Mouse (Mus musculus) central nervous system, embryonic 11.5 days (tissue): ENCODE data around the gene Olfr1008. TPM values are rescaled to one million over a fixed set of nuclear protein-coding genes. Genes with fewer than 3 reads are reported as not detected.

Experiments
- polyA plus RNA-seq: library from polyadenylated mRNA; depleted of rRNA; stranded (reverse); fragments of >200 nt; gene quantifications from 2 replicates; pipeline ENCODE4 v1.2.3, GENCODE M21; 2012; rRNA removed

Gene Olfr1008
- polyA plus RNA-seq: not detected in 2 replicates

DNA sequence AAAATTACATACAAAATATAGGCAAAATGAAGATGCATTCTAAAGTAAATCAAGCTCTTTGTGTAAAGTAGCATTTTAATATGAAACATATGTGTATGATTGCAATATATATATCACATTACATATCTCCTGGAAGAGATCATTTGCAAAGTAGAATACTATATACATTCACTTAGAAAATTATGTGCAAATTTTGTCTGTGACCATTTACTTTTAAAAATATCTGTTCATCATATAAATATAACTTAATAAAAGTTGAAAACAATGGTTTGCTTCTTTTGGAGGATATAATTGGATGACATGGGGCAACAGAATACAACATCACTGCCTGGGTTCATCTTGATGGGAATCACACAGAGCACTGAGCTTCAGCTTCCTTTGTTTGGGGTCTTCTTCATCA is at the start of gene Olfr1008:
Gene Olfr1008, plus strand, starts transcription at position 301 of the 400 bp plus-strand sequence.

DNA sequence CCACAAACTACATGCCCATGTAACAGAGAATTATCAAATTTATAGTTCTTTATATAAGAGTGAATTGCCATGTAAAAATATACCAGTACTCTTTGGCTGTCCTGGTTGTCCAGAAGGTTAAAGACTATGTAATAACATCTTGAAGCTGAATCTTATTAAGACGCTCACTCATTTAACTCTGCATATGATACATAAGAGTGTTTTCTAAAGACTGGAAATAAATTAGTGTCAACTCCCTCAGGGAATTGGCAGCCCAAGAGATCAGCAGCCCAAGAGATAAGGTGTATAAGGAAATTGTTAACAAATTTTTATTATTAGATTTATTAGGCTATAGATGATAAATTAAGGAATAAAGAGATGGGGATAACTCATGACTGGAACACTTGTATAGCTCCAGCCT is 38.6 kb upstream of the Olfr1008 start, which contains the start of gene Olfr1002:
Gene Olfr1002, minus strand, starts transcription at position 101 of the 400 bp plus-strand sequence.

DNA sequence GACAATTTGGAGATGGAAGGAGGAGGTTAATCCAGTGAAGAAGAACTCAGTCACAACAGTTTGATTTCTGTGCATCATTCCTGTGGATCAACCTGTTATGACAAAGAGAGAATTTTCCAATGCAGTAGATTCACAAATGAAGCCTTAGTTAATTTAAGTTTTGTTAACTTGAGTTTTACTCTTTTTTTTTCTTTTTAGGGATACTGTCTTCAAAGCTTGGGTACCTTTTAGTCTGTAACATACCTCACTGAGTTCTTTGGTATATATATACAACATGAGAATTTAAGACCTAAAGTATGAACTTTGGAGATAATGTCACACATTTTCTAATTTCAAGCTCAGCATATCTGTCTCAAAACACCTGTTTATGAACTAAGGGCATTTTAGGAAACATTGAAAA is 24.9 kb upstream of the Olfr1008 start, which contains the start of gene Olfr154:
Gene Olfr154, minus strand, starts transcription at position 101 of the 400 bp plus-strand sequence.

DNA sequence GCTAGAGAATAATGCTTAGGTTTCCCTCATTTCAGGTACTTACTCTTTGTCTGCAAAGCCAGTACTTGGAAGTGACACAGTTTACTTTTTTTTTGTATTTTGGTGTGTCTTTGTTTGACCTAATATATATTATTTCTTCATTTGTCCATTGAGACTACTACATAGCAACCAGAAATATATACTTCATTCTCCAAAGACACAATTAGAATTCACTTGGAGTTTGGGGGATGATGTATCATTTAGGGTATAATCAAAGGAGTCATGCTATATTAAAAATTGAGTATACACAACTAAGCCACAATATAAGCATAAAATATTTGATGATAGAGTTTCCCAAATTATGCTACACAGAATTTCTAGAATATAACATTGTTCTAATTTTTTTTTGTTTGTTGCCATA is 10.6 kb upstream of the Olfr1008 start, which contains the start of gene Olfr1006:
Gene Olfr1006, minus strand, starts transcription at position 101 of the 400 bp plus-strand sequence.

DNA sequence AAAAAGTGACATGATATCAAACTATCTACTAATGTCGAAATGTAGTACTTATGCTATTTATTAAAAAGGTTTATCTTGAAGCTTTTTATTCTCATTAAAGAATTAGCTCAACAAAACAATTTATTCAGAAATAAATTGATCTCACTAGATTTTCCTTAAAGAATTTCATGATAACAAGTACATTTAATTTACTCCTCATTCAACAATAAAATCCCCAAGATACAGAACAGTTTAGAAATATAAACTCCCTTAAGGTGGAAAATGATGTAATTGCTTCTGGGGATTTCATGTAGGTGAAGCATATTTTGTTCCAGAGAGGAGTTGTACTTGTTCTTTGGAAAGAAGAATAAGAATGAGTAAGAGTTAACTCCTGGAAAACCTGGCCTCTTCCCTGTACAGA is 25.9 kb downstream of the Olfr1008 start, which contains the start of gene Olfr1009:
Gene Olfr1009, plus strand, starts transcription at position 301 of the 400 bp plus-strand sequence.

Other genes starting within 250 kb of the Olfr1008 start
- gene Olfr995, start 245.8 kb upstream of the Olfr1008 start, polyA plus RNA-seq: not detected in 2 replicates
- gene 4833423E24Rik, start 170.4 kb upstream of the Olfr1008 start, polyA plus RNA-seq: 0.04 TPM in 2 replicates
- not detected in 2 replicates for gene Olfr996, start 110.2 kb upstream of the Olfr1008 start, polyA plus RNA-seq
- gene Olfr998, start 100.5 kb upstream of the Olfr1008 start, polyA plus RNA-seq: not detected in 2 replicates
- gene Olfr1000, start 77.5 kb upstream of the Olfr1008 start, polyA plus RNA-seq: not detected in 2 replicates
- gene Olfr1002, start 38.7 kb upstream of the Olfr1008 start, polyA plus RNA-seq: not detected in 2 replicates
- not detected in 2 replicates for gene Olfr154, start 25.0 kb upstream of the Olfr1008 start, polyA plus RNA-seq
- gene Olfr1006, start 10.7 kb upstream of the Olfr1008 start, polyA plus RNA-seq: not detected in 2 replicates
- not detected in 2 replicates for gene Olfr1009, start 26.0 kb downstream of the Olfr1008 start, polyA plus RNA-seq
- gene Olfr1012, start 73.3 kb downstream of the Olfr1008 start, polyA plus RNA-seq: not detected in 2 replicates
- gene Olfr1013, start 77.7 kb downstream of the Olfr1008 start, polyA plus RNA-seq: not detected in 2 replicates
- gene Olfr1014, start 83.3 kb downstream of the Olfr1008 start, polyA plus RNA-seq: not detected in 2 replicates
- not detected in 2 replicates for gene Olfr1015, start 92.6 kb downstream of the Olfr1008 start, polyA plus RNA-seq
- not detected in 2 replicates for gene Olfr1016, start 113.1 kb downstream of the Olfr1008 start, polyA plus RNA-seq
- gene Olfr1018, start 129.0 kb downstream of the Olfr1008 start, polyA plus RNA-seq: not detected in 2 replicates
- not detected in 2 replicates for gene Olfr1019, start 156.1 kb downstream of the Olfr1008 start, polyA plus RNA-seq
- not detected in 2 replicates for gene Olfr1020, start 157.6 kb downstream of the Olfr1008 start, polyA plus RNA-seq
- not detected in 2 replicates for gene Olfr1022, start 179.2 kb downstream of the Olfr1008 start, polyA plus RNA-seq
- not detected in 2 replicates for gene Olfr1023, start 196.2 kb downstream of the Olfr1008 start, polyA plus RNA-seq
- gene Olfr1024, start 215.6 kb downstream of the Olfr1008 start, polyA plus RNA-seq: not detected in 2 replicates
- not detected in 2 replicates for gene Olfr1025-ps1, start 225.8 kb downstream of the Olfr1008 start, polyA plus RNA-seq
- not detected in 2 replicates for gene Olfr1026, start 232.1 kb downstream of the Olfr1008 start, polyA plus RNA-seq